Mouse (Mus musculus): ENCODE results near the gene Ift43. TPM values are rescaled to one million over a fixed set of nuclear protein-coding genes. Genes with fewer than 3 reads are reported as not detected.
A peak's percentile ranks its signal among the peaks of the same experiment; 100 is the strongest.

Ift43 gene
- total RNA-seq, 2 experiments from 2014 or later, result 25.3 to 25.7 TPM

DNA sequence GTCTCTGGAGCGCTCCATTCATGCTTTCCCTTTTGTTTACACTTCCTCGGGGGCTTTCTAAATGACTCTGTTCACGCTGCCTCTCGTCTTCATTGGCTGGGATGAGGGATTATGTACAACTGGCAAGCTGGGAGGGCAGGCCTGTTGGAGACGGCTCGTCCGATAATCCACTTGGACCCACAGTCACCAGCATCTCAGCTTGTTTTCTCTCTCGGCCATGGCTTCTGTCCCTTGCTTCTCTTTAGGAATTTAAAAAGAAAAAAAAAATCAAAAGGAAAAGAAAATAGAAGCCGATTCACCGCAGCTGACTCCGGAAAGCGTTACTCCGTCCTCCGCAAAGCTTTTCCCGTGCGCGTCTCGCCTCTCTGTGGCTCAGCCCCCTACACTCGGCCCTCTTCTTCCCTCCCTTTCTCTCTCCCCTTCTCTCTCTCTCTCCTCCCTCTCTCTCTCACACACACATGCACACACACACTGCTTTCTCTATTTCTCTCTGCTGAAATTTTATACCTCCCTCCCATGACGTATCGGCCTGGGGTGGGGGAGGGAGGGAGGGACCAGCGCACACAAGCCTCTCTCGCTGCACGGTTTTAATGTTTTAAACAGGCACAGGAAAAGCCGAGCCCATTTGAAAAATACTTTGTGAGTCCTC is 3.7 kb upstream of the Ift43 start, which contains the start of gene Tgfb3:
TSS of gene Tgfb3 (minus strand) at position 489 of the 649 bp plus-strand sequence.
- peak; percentile 68 for DNase-seq

DNA sequence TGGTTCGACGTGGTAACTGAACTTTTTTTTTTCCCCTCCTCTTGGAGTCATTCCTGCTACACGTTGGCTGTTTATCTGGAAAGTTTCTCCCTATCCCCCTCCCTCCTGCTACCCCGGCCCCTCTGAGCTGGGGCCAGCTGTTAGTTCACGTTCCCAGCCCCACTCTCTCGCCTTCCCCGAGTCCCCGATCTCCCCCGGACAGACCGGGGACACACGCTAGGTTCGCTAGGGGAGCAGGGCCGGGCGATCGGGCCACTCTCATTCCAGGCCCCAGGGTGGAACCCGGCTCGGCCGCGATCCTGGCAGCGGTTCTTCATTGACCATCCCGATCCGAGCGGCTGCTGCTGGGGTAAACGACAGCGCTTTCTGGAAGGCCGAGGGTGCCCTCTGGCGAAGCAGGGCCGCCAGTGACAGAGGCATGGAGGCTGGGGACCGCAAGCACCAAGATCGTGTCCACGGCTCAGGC is 3.1 kb upstream of the Ift43 start:
- peak; percentile 95 for DNase-seq

DNA sequence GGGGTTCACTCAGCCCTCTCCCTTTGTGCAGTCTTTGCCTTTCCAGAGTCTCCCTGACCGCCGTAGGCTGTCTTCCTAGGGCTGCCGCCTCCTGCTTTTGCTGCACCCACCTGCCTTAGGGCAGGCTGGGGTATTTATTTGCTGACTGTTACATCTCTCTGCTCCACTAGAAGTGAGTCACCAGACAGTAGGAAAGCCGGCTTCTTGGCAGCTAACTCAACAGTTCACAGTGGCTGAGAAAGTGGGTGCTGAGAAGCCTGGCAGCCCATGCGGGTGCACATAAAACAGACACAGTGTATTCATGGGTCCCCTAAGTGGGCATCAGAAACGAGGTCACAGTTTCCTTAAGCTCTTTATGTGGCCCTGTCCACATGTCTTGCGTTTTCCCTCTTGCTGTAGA is 3.5 kb downstream of the Ift43 start:
- DNase-seq, result no peak

DNA sequence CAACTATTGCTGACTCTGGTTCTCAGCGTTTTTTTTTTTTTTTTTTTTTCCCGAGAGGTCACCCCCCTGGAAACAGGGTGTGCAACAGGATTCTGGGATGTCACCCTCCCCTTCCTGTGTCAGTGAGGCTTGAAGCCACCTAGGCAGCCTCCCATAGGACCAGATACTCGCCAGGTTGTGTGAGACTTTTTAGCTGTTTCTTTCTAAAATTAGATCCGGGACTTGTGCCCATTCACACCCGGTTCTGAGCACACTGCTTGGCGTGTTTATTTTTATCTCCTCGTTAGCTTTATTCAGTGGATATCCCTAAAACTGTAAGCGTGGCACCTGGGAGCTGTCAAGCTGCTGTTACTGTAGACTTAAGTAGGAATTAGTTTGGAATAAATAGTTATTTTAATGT is 4.2 kb downstream of the Ift43 start:
- DNase-seq, result no peak

DNA sequence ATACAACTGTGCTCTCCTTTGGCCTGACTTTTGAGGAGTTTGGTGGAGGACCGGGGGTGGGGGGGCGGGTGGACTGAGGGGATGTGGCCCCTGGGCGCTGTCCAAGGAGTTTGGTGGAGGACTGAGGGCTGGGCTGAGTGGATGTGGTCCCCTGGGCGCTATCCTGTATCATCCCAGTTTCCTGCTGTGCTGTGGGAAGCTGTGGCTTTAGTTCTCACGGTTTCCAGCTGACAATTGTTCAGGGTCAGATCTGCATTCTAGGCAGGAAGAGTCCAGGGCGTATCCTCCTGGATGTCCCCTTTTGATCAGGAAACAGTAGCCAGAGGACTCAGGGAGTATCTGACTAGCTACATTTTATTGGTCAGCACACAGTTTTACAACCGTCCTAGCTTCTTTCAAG is 5.7 kb downstream of the Ift43 start:
- peak; percentile 16 for DNase-seq

DNA sequence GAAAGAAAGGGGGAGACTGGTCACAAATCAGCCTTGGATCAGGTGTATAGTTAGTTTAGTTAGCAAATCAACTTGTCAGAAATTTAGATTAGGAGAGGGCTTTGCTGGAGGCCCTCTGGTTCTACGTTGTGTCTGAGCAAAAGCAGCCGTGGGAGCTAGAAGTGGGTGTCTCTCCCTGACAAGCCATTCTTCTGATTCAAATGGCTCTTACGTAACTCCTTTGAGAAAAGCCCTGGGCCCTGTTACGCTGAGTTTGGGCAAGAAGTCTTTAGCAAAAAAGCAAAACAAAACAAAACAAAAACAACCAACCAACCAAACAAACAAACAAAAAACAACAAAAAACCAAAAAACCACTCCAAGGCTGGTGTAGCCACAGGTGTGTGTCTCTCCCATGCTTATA is 8.4 kb downstream of the Ift43 start:
- DNase-seq, result no peak

DNA sequence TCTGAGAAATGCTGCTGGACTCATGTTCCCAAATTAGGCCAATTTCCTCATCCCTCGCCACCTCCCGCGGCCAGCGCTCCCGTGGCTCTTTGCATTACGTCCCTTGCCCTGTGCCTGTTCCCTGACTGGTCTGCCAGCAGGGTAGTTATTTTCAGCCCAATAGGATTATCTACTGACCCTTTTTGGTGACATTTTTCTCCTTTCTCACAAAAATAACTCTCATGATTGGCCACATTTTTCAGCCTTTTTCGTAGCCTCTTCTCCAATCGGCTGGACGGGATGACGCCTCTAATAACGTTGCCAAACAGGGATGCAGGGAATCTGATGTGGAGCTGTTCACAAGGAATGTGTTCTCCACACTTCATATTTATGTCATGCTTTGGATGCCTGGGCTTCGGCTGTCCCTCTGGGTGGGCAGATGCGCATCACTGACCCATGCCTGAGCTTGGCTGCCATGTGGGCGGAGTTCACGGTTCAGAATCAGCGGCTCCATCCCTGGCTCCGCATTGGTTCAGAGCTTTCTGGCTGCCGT is 9.3 kb downstream of the Ift43 start:
- DNase-seq, result peak; percentile 35

DNA sequence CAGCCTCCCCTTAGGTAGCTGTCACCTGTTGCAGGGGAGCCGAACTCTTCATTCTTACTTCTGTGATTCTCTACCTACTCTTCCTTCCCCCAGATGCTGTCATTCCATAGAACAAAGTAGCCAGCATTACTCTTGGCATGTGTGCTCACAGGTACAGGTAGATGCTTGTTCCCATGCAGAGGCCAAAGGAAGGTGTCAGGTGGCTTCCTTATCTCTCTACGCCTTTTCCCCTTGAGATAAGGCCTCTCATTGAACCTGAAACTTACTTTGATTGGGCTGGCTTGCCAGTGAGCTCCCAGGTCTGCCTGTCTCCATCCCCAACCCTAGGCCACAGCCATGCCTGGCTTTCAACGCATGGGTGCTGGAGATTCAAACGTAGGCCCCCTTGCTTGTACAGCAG is 11.7 kb downstream of the Ift43 start:
- no peak for DNase-seq

DNA sequence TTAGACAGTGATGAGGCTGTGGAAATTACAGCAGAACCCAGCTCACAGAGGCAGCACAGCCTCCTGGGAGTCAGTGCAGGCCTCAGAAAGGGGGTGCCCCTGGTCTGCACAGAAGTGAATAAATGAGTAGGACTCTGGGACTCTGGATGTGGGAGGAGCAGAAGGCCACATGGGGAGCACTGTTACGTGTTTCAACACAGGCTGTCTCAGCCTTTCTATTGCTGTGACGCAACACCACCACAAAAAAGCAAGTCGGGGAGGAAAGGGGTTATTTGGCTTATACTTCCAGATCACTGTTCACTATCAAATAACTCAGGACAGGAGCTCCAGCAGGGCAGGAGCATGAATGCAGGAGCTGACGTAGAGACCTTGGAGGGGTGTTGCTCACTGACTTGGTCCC is 13.5 kb downstream of the Ift43 start:
- no peak for DNase-seq

DNA sequence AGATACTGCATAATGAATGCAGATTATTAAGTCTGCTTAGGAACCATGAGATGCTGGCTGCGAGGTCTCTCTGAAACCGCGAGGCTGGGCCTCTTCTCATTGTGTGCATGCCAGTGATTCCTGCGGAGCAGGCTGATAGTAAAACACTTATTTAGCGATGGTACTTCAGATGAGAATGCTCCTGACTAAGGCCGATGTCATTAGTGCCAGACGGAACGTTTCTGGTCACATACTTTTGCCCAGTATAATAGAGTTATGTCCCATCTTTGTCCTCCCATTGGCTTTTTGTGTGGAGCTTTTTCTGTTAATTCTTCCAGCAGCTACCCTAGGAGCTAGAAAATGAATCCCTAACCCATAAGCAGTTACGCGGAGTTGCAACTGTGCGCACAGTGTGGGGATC is 15.4 kb downstream of the Ift43 start:
- no peak for DNase-seq

DNA sequence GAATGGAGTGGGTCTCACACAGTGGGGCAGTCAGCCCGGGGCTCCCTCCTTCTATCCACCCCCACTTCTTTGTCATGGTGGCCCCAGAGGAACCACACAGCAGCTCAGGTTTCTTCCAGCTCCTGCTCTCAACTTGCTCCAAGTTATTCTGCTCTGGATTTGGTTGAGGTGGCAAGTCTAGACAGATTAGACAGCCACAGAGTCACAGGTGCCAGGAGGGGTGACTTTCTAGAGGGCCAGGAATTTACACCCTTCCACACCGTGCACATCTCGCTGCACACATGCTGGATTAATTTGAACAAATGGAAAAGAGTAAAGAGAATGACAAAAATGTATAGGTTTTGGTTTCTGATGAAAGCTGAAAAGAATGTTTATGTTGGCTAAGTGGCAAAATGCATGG is 18.4 kb downstream of the Ift43 start:
- DNase-seq, result no peak

DNA sequence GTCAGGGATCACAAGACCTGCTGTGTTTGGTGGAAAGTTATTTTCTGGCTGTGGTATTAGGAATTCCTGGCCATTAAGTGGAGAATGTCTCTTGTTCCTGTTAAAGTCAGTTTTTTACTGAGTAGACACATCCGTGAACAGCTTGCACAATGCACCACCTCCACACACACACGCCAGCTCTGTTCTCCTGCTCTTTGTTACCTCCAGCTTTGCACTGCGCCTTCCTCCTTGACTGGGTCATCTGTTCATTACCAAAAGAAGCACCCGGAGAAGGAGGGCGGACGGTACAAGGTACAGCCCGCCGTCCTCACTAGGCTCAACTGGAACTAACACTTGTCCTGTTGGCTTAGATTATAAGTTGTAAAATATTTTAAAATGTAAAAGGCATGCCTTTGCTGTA is 20.3 kb downstream of the Ift43 start:
- DNase-seq, result no peak

DNA sequence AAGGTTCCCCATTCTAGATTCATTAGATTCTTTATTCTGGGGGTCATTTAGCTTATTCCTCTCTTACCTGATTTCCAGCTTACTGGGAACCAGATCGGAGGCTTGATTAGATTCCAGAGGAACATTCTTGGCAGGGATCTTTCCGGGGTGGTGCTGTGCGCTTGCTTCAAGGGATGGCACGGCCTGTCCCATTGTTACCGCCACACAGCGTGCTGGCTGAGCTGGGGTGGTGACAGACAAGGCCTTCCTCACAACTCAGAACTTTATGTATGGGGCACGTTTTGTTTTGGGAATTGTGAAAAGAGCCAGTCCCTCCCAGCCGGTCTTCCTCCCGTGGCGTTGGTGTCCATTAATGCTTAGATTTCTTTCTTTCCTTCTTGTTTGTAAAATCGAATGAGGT is 21.1 kb downstream of the Ift43 start:
- no peak for DNase-seq

DNA sequence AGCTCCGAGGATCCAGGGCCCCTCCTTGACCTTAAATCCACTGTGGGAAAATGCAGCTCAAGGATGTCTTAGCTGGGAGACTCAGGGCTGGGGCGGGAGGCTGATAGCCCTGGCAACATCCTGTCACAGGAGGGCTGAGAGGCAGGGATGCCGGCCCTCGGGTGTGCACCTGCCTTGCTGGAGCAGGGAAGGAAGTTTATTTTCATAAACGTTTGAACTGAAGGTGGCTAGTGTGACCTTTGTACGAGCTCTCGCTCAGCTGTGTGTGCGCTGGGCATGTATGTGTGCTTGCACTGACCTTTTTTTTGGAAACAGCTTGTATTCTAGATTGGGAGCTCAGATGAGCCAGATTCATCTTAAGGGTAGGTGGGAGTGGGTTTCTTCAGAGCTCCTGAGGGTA is 21.5 kb downstream of the Ift43 start:
- no peak for DNase-seq

DNA sequence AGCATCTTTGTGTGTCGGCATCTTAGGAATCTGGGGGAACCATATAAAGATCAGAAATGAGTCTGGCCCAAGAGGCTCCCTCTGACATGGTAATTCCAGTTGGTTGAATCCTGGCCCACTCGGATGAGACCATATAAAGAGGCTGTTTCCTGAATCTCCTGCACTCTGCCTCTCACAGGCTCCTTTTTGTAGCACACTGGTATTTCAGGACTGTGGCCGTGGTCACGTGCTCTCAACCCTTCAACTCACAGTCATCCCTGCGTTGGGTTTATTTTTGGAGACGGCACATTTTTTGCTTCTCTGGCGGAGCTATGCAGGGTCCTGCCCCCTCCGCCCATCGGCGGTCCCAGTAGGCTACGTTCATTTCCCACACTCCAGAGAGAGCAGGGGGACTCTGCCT is 22.0 kb downstream of the Ift43 start:
- no peak for DNase-seq

DNA sequence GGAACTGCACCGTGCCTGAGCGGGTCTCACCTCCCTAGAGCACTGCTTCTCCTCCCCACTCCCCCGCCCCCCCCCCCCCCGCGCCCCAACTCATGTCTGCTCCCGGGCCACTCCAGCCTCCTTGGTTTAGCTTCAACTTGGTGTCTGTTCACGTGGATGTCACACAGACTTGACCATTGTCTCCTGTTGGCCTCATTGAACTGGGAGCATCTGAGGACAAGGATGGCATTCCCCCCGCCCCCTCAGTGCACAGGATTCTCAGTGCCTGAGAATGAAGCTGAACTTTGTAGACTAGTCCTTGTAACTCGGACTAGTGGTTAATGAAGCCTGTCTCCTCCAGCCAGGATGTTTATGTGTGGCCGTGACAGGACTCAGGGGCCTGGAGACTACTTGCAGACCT is 23.2 kb downstream of the Ift43 start:
- DNase-seq, result no peak

DNA sequence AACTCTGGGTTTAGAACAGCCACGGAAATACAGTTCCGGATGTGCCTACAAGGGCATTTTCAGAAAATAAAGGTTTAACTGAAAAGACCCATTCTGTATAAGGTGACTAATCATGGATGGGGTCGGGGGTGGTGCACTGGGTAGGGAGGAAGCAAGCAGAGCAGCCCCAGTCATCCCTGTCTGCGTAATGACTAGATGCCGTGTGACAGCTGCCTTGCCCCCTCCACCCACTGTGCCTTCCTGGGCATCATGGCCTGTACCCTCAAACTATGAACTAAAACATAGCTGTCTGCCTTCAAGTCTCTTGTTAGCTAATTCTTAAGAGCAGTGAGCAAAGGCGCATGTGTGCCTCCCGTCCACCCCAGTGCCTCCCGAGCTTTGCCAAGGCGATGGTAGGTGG is 23.7 kb downstream of the Ift43 start:
- DNase-seq, result no peak

DNA sequence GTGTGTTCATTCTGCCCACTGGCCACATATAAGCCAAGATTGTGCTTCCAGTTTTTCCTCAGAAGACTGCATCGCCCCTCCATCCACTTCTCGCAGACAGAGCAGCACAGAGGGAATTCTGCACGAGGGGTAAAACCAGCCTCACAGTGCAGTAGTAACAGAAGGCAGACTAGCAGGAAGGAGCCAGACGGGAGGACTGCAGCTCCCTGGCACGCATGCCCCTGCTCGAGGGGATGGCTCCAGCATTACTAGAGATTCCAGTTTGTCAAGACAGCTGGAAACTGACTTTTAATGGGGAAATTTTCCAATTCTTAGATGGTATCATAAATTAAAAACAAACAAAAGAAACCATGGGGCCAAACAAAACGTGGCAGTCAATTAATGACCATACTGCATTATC is 25.3 kb downstream of the Ift43 start:
- no peak for DNase-seq

DNA sequence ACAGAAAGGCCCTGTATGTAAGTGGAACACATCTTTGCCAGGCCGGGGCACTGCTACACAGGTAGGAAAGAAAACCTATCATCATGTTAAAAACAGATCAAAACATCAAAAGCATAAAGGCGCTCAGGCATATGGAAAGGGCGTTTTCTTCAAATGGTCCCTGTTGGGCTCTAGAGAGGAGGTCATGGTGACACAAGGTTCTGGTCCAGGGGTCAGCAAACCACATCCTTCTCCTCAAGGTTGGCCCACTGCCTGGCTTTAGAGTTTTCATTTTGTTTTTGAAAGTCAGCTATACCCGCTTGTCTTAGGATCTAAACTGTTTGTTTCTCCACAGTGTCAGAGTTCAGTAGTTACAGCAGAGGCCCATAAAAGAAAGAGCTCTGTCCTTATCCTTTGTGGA is 27.2 kb downstream of the Ift43 start:
- DNase-seq, result no peak

DNA sequence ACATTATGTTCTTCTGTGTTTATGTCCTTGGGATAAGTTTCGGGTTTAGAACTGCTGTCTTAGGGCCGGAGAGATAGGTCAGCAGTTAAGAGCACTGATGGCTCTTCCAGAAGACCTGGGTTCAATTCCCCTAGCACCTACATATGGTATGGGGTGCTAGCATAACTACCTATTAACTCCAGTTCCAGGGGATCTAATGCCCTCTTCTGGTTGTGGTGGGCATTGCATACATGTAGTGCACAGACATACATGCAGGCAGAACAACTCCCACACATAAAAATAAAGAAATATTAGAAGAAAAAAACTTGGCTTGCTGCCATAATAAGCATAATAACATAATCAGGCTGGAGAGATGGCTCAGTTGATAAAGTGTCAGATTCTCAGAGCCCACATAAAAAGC is 28.3 kb downstream of the Ift43 start:
- peak; percentile 40 for DNase-seq

DNA sequence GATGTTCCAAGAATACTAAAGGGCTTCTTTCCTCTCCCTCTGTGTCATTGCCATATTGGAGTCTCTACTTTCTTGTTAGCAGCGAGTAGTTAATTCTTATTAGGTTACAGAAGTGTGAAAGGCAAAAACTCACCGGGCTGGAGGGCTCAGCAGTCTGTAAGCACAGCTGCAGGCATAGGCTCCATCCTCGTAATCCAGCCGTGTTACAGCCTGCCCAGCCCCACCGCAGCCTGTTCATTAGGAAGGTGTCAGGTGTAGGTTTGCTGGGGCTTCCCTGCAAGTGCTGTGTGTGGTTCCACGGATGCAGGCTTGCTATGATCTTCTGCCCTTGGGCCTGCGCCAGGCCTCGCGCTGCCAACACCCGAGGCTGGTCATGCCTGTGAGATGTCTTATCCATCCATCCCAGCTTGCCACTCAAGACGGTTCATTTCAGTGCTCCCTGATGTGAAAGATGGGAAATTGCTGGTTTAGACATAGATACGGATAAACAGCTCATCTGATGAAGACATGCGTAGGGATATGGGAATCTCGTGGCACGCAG is 34.0 kb downstream of the Ift43 start:
- no peak for DNase-seq

DNA sequence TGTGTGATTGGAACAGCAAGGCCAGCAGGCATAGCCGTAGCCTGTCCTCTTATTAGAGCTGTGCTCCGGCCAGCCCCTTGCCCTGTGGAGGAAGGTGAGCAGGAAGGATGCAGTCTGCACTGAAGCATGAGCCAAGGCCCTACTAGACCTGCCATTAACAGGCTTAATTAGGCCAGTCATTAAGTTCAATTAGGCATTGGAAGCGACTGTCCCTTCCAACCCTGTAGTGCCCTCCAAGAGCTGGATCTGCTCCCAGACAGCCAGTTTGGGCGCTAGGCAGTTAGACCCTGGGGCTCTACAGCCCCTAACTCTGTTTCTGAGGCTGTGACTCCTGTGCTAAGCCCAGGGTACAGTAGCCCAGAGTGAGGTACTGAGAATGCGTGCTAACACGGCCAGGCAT is 41.7 kb downstream of the Ift43 start:
- no peak for DNase-seq

DNA sequence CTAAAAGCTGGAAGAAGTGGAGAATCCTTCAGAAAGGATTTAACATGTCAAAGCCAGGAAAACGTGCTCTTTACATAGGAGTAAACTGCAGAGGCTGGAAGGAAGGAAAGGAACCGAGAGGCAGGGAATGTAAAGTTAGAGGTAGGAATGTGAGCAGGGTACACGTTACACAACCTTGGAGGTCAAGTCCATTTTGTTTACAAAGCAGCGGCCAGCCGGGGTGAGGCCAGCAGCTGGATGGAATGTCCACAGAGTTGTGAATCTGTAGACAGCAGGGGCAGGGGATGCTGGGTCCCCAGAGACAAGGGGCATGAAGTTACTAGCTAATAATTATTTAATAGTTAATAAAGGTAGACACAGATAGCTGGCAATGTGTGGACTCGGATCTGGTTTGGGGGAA is 45.8 kb downstream of the Ift43 start:
- DNase-seq, result peak; percentile 65

DNA sequence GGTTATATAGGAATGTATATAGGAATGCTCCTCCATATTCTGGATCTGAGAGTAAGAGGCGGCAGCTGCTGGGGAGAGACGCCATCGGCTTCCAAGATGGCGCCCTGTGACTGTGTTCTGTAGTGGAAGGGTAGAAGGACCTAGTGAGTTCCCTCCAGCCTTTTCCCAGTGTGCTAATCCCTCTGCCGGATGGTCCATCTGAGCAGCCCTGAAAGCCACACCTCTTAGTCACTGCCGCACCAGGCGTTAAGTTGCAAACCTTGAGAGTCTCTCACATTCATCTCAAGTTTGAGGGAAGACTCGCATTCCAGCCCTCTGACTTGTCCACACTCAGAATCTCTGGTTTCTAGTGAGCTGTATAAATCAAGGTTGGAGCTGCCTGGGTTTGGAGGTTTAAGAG is 46.7 kb downstream of the Ift43 start:
- no peak for DNase-seq
